8 mouse cellular contexts compared by ENCODE assay signal in genomic region chr10:126845309-126845911, GRCm38 (mm10). TPM values are rescaled to one million over a fixed set of nuclear protein-coding genes. Genes with fewer than 3 reads are reported as not detected.
DNase-seq lines count a peak whose midpoint lies in the region; ATAC-seq lines count a peak whose summit lies in the region.

No protein-coding gene starts in this region.

- peak; percentile 8 to 28 for DNase-seq in kidney, postnatal 4 days
- DNase-seq in kidney, postnatal 25 days = no peak
- peak; percentile 76 for DNase-seq in forebrain, embryonic 14.5 days (ENCODE audit: low spot score)
- peak; percentile 24 to 30 for DNase-seq in layer of hippocampus, postnatal 25 days (ENCODE audit: extremely low spot score in 1 of 2, low spot score in 1 of 2)
- DNase-seq in urinary bladder, postnatal 14 days (ENCODE audit: low spot score) = no peak

- H3K9me3 ChIP-seq in forebrain, embryonic 14.5 days (replicated peaks; ENCODE audit: control insufficient read depth, low read length) = no peaks in the 10 kb centered on the region
- no peaks in the 10 kb centered on the region for H3K9me3 ChIP-seq in midbrain, embryonic 15.5 days

- peak; percentile 74 for ATAC-seq in forebrain, embryonic 14.5 days
- peak; percentile 84 for ATAC-seq in midbrain, embryonic 15.5 days (replicated peaks)
- ATAC-seq in erythroblast, adult 5-6 weeks (replicated peaks; ENCODE audit: low FRiP score, poor library complexity, severe bottlenecking) = no peak
- ATAC-seq in monocyte, adult 5-6 weeks (replicated peaks; ENCODE audit: insufficient number of reproducible peaks, low FRiP score, low TSS enrichment, poor library complexity, severe bottlenecking) = no peak

- H3K27me3 ChIP-seq in forebrain, embryonic 14.5 days (replicated peaks; ENCODE audit: control insufficient read depth, insufficient read depth, low read length) = no peaks in the 10 kb centered on the region
- no peaks in the 10 kb centered on the region for H3K27me3 ChIP-seq in midbrain, embryonic 15.5 days (replicated peaks)

- no peaks in the 10 kb centered on the region for H3K36me3 ChIP-seq in forebrain, embryonic 14.5 days (ENCODE audit: control insufficient read depth, insufficient read depth, low read length)
- no peaks in the 10 kb centered on the region for H3K36me3 ChIP-seq in midbrain, embryonic 15.5 days (replicated peaks)

- H3K4me3 ChIP-seq in forebrain, embryonic 14.5 days (ENCODE audit: low read depth, low read length) = no peak overlapping the region
- no peak overlapping the region for H3K4me3 ChIP-seq in midbrain, embryonic 15.5 days

- H3K9ac ChIP-seq in forebrain, embryonic 14.5 days (ENCODE audit: low read length) = peak overlapping the region; percentile 4; the same call in 1 of the 2 replicates
- no peak overlapping the region for H3K9ac ChIP-seq in midbrain, embryonic 15.5 days

- H3K4me1 ChIP-seq in forebrain, embryonic 14.5 days (ENCODE audit: control insufficient read depth, insufficient read depth, low read length) = peaks cover 6% of the 10 kb centered on the region; the same call in 1 of the 2 replicates
- H3K4me1 ChIP-seq in midbrain, embryonic 15.5 days = peaks cover 13% of the 10 kb centered on the region

- H3K27ac ChIP-seq in forebrain, embryonic 14.5 days (ENCODE audit: low read depth, low read length) = peak overlapping the region; percentile 40; the same call in 1 of the 2 replicates
- H3K27ac ChIP-seq in midbrain, embryonic 15.5 days = peak overlapping the region; percentile 69

- WGBS in forebrain, embryonic 14.5 days = 3% methylated on average over 10 of the region's 10 CpGs
- WGBS in midbrain, embryonic 15.5 days = 6% methylated on average over 10 of the region's 10 CpGs

- H3K4me2 ChIP-seq in forebrain, embryonic 14.5 days (ENCODE audit: low read length) = peak overlapping the region; percentile 37
- peak overlapping the region; percentile 36 for H3K4me2 ChIP-seq in midbrain, embryonic 15.5 days

RNA-seq across cellular contexts. Expression of gene Atp23, which starts 55.7 kb away (rescaled TPM):
- 10.0 and 10.6 TPM in 2 replicates for polyA plus RNA-seq in forebrain, embryonic 14.5 days (2014; fragmentation: Nextera tagmentation; extraction: Ambion mirVana)
- 1 to 10 TPM; 8.4 to 9.6 TPM for total RNA-seq in layer of hippocampus, postnatal 25 days (2021)
- polyA plus RNA-seq in midbrain, embryonic 15.5 days (2015; fragmentation: Nextera tagmentation; extraction: Ambion mirVana) = 12.2 and 13.3 TPM in 2 replicates
- 0.38 and 2.3 TPM in 2 replicates for total RNA-seq in erythroblast, adult 5-6 weeks (2015; ENCODE audit: low replicate concordance)
- 0.09 and 0.98 TPM in 2 replicates for total RNA-seq in erythroblast, adult 5-6 weeks (2017; ENCODE audit: low replicate concordance)
- total RNA-seq in monocyte, adult 5-6 weeks (2017) = 2.2 to 7.6 TPM (median 5.6 TPM) in 3 replicates

Comparison
In these comparisons a context has a peak if more than half of its experiments do, and no peak if none do; other contexts are left out.
1. DNase-seq: peak in kidney, postnatal 4 days (2 of 2), forebrain, embryonic 14.5 days (single experiment) and layer of hippocampus, postnatal 25 days (2 of 2); none in kidney, postnatal 25 days (0 of 2) and urinary bladder, postnatal 14 days (single experiment).
2. ATAC-seq: peak in forebrain, embryonic 14.5 days (single experiment) and midbrain, embryonic 15.5 days (single experiment); none in erythroblast, adult 5-6 weeks (single experiment) and monocyte, adult 5-6 weeks (single experiment).